Mouse (Mus musculus) neural tube, embryonic 11.5 days (tissue): ENCODE measurements around the gene Parvb. TPM values are rescaled to one million over a fixed set of nuclear protein-coding genes. Genes with fewer than 3 reads are reported as not detected.

ENCODE experiments used
- ATAC-seq: fragments of 200-750 bp; cut with Nextera tagmentation; 2 replicates; pipeline ENCODE4 v1.8.0; 2017; ENCODE audit warnings: moderate number of reproducible peaks, mild to moderate bottlenecking, moderate TSS enrichment, moderate library complexity; ENCODE audit not compliant: insufficient read depth, low FRiP score, low TSS enrichment
- DNase-seq: peaks from one replicate; pipeline ENCODE4 v3.0.0-alpha.2; 2015; ENCODE audit warnings: low spot score
- H3K27ac ChIP-seq: fragments of 300-500 bp; sonication (generic); 2 replicates; pipeline ENCODE4 v1.5.1; 2014; ENCODE audit warnings: low read depth, mild to moderate bottlenecking, low read length
- H3K27me3 ChIP-seq: fragments of 300-500 bp; sonication (generic); 2 replicates; pipeline ENCODE4 v1.6.1; 2014; ENCODE audit warnings: mild to moderate bottlenecking, low read length, mixed read lengths; ENCODE audit not compliant: control insufficient read depth, insufficient read depth
- H3K36me3 ChIP-seq: fragments of 300-500 bp; sonication (generic); 2 replicates; pipeline ENCODE4 v1.6.1; 2014; ENCODE audit warnings: mild to moderate bottlenecking, low read length, moderate library complexity, mixed read lengths; ENCODE audit not compliant: control insufficient read depth, insufficient read depth
- H3K4me1 ChIP-seq: fragments of 300-500 bp; sonication (generic); 2 replicates; pipeline ENCODE4 v1.6.1; 2014; ENCODE audit warnings: low read length, mixed read lengths; ENCODE audit not compliant: control insufficient read depth, insufficient read depth
- H3K4me2 ChIP-seq: fragments of 300-500 bp; sonication (generic); 2 replicates; pipeline ENCODE4 v1.6.1; 2014; ENCODE audit warnings: low read depth, mild to moderate bottlenecking, moderate library complexity
- H3K4me3 ChIP-seq: fragments of 300-500 bp; sonication (generic); 2 replicates; pipeline ENCODE4 v1.5.1; 2014; ENCODE audit warnings: low read depth, low read length
- H3K9ac ChIP-seq: fragments of 300-500 bp; sonication (generic); 2 replicates; pipeline ENCODE4 v1.6.1; 2014; ENCODE audit warnings: mild to moderate bottlenecking, low read length
- H3K9me3 ChIP-seq: fragments of 300-500 bp; sonication (generic); 2 replicates; pipeline ENCODE4 v1.6.1; 2016; ENCODE audit warnings: low read length; ENCODE audit not compliant: control insufficient read depth
- WGBS: fragments of 180-500 bp; shearing (Covaris S2); extraction: QIAGEN DNeasy Blood & Tissue Kit; methylation state at CpG from one replicate; pipeline ENCODE4 v1.1.7; 2014; 5-methylcytosine and 5-hydroxymethylcytosine counted together
- polyA plus RNA-seq: library from polyadenylated mRNA; unstranded; fragments of >200 nt; fragmentation: Nextera tagmentation; extraction: Ambion mirVana; gene quantifications from 2 replicates; pipeline ENCODE4 v1.2.1, GENCODE M21; 2014

The Parvb gene
- polyA plus RNA-seq, 1 experiment from 2014 or later, result 12.1 TPM

GRCm38 (mm10) chr15:84238991-84239401, 7.2 kb downstream of the Parvb start:
- peaks cover 16% of the 10 kb centered on the region for H3K4me1 ChIP-seq
- H3K27me3 ChIP-seq, result no peaks in the 10 kb centered on the region
- no peak overlapping the region for H3K27ac ChIP-seq
- no peaks in the 10 kb centered on the region for H3K9me3 ChIP-seq
- H3K4me3 ChIP-seq, result no peak overlapping the region
- 23% methylated on average over 16 of the region's 16 CpGs for WGBS
- ATAC-seq (no peak; the same call in 1 of the 2 replicates), DNase-seq (no peak)
- no peak overlapping the region for H3K9ac ChIP-seq
- peak overlapping the region; percentile 8; the same call in 1 of the 2 replicates for H3K4me2 ChIP-seq
- H3K36me3 ChIP-seq, result no peaks in the 10 kb centered on the region

- 50% methylated on average over 7 of the region's 7 CpGs for WGBS
These were observed 9.7 kb downstream of the Parvb start for GRCm38 (mm10) chr15:84241520-84241919.

GRCm38 (mm10) chr15:84245104-84245503, 13.3 kb downstream of the Parvb start:
- Histone ChIP-seq H3K27ac (0 out of 2 replicates have a peak overlapping the region, but pooled peaks have one; percentile 8), H3K4me2 (no peak overlapping the region), H3K9ac (no peak overlapping the region), H3K4me3 (no peak overlapping the region), H3K9me3 (no peaks in the 10 kb centered on the region), H3K4me1 (no peaks in the 10 kb centered on the region), H3K27me3 (no peaks in the 10 kb centered on the region), H3K36me3 (no peaks in the 10 kb centered on the region)
- 79% methylated on average over 7 of the region's 7 CpGs for WGBS
- DNase-seq, result no peak
- no peak for ATAC-seq

More at GRCm38 (mm10) chr15:84241520-84241919, 9.7 kb downstream of the Parvb start:
- Histone ChIP-seq H3K9me3 (no peaks in the 10 kb centered on the region), H3K27ac (no peak overlapping the region), H3K4me3 (no peak overlapping the region), H3K9ac (no peak overlapping the region), H3K4me1 (peaks cover 13% of the 10 kb centered on the region), H3K4me2 (no peak overlapping the region), H3K36me3 (no peaks in the 10 kb centered on the region), H3K27me3 (no peaks in the 10 kb centered on the region)
- ATAC-seq (no peak), DNase-seq (no peak)

- Histone ChIP-seq H3K9ac (no peak overlapping the region), H3K4me2 (no peak overlapping the region), H3K27me3 (no peaks in the 10 kb centered on the region), H3K4me1 (no peaks in the 10 kb centered on the region), H3K36me3 (no peaks in the 10 kb centered on the region), H3K27ac (no peak overlapping the region), H3K4me3 (no peak overlapping the region), H3K9me3 (no peaks in the 10 kb centered on the region)
- 93% methylated on average over 6 of the region's 6 CpGs for WGBS
- no peak for DNase-seq
- ATAC-seq, result no peak
These were observed 14.4 kb downstream of the Parvb start for GRCm38 (mm10) chr15:84246195-84246594.

- no peak overlapping the region for H3K4me2 ChIP-seq
- DNase-seq, result no peak
- no peaks in the 10 kb centered on the region for H3K9me3 ChIP-seq
- WGBS, result 100% methylated on average over 3 of the region's 3 CpGs
- no peak for ATAC-seq
- no peaks in the 10 kb centered on the region for H3K27me3 ChIP-seq
- H3K4me3 ChIP-seq, result no peak overlapping the region
- H3K36me3 ChIP-seq, result no peaks in the 10 kb centered on the region
- no peak overlapping the region for H3K9ac ChIP-seq
- no peak overlapping the region for H3K27ac ChIP-seq
- no peaks in the 10 kb centered on the region; the same call in 1 of the 2 replicates for H3K4me1 ChIP-seq
These were observed 15.5 kb downstream of the Parvb start for GRCm38 (mm10) chr15:84247309-84247708.

- H3K4me3 ChIP-seq, result no peak overlapping the region
- H3K9ac ChIP-seq, result no peak overlapping the region
- no peak for DNase-seq
- H3K27ac ChIP-seq, result no peak overlapping the region
- peaks cover 3% of the 10 kb centered on the region; the same call in 1 of the 2 replicates for H3K4me1 ChIP-seq
- WGBS, result 76% methylated on average over 13 of the region's 13 CpGs
- H3K4me2 ChIP-seq, result no peak overlapping the region
- no peaks in the 10 kb centered on the region for H3K9me3 ChIP-seq
- no peaks in the 10 kb centered on the region for H3K36me3 ChIP-seq
- ATAC-seq, result no peak
- H3K27me3 ChIP-seq, result no peaks in the 10 kb centered on the region
These were observed 19.4 kb downstream of the Parvb start for GRCm38 (mm10) chr15:84251227-84251626.

GRCm38 (mm10) chr15:84252645-84253044, 20.8 kb downstream of the Parvb start:
- Histone ChIP-seq H3K27me3 (no peaks in the 10 kb centered on the region), H3K4me2 (no peak overlapping the region), H3K9me3 (no peaks in the 10 kb centered on the region), H3K4me3 (no peak overlapping the region), H3K9ac (no peak overlapping the region), H3K36me3 (no peaks in the 10 kb centered on the region), H3K27ac (no peak overlapping the region), H3K4me1 (peaks cover 3% of the 10 kb centered on the region; the same call in 1 of the 2 replicates)
- DNase-seq (no peak), ATAC-seq (no peak)
- 91% methylated on average over 7 of the region's 7 CpGs for WGBS

- no peak overlapping the region for H3K4me2 ChIP-seq
- H3K9ac ChIP-seq, result no peak overlapping the region
- DNase-seq (no peak), ATAC-seq (no peak)
- no peak overlapping the region for H3K27ac ChIP-seq
- WGBS, result 71% methylated on average over 11 of the region's 11 CpGs
- H3K36me3 ChIP-seq, result no peaks in the 10 kb centered on the region
- peaks cover 3% of the 10 kb centered on the region; the same call in 1 of the 2 replicates for H3K4me1 ChIP-seq
- no peaks in the 10 kb centered on the region for H3K27me3 ChIP-seq
- H3K9me3 ChIP-seq, result no peaks in the 10 kb centered on the region
- no peak overlapping the region for H3K4me3 ChIP-seq
These were observed 21.9 kb downstream of the Parvb start for GRCm38 (mm10) chr15:84253757-84254156.

GRCm38 (mm10) chr15:84254387-84254786, 22.5 kb downstream of the Parvb start:
- peaks cover 9% of the 10 kb centered on the region; the same call in 1 of the 2 replicates for H3K4me1 ChIP-seq
- no peak overlapping the region for H3K9ac ChIP-seq
- H3K27me3 ChIP-seq, result no peaks in the 10 kb centered on the region
- no peak overlapping the region for H3K4me3 ChIP-seq
- ATAC-seq (no peak), DNase-seq (no peak)
- H3K9me3 ChIP-seq, result no peaks in the 10 kb centered on the region
- no peak overlapping the region for H3K27ac ChIP-seq
- no peaks in the 10 kb centered on the region for H3K36me3 ChIP-seq
- no peak overlapping the region for H3K4me2 ChIP-seq
- WGBS, result 73% methylated on average over 8 of the region's 8 CpGs
